Mouse (Mus musculus): ENCODE measurements around the gene Tmem255b. TPM values are rescaled to one million over a fixed set of nuclear protein-coding genes. Genes with fewer than 3 reads are reported as not detected.
A peak's percentile ranks its signal among the peaks of the same experiment; 100 is the strongest.

Tmem255b gene
- polyA plus RNA-seq, 1 experiment from 2014 or later = not detected

DNA sequence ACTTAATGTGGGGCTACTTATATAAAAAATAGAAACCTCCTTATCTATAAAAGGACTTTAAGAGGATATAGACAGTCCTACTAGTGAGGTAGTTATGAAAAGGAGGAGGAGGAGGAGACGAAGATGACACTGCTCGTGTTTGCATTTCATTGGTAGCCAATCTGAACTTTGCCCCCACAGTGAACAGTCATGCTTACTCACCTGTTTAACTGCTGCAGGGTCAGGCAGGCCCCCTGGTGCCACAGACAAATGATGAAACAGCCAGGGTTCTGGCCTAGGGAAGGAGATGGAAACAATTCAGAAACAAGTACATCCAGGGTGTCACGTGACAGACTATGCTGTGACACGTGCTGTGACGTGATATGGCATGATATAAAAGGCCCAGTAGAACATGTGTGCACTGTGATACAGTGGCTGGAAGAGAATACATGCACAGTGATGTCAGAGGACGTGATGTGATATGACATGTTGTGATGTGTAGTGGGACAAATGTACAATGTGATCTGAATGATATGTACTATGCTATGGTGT is 16.8 kb downstream of the Tmem255b start:
- H3K36me3 ChIP-seq = no peaks in the 10 kb centered on the region
- no peak overlapping the region for H3K9ac ChIP-seq (replicated peaks)
- H3K4me3 ChIP-seq (replicated peaks) = no peak overlapping the region
- no peak overlapping the region for H3K4me2 ChIP-seq (replicated peaks)
- no peaks in the 10 kb centered on the region for H3K9me3 ChIP-seq
- no peak for ATAC-seq
- H3K27ac ChIP-seq = no peak overlapping the region
- H3K27me3 ChIP-seq = 0 out of 2 replicates have a peak, but pooled peaks cover 3% of the 10 kb centered on the region
- peaks cover 10% of the 10 kb centered on the region for H3K4me1 ChIP-seq (replicated peaks)
- WGBS = 73% methylated on average over 6 of the region's 6 CpGs

GRCm38 (mm10) chr8:13454341-13455113 is 19.5 kb downstream of the Tmem255b start:
- H3K4me1 ChIP-seq (replicated peaks) = peaks cover 10% of the 10 kb centered on the region
- no peaks in the 10 kb centered on the region for H3K9me3 ChIP-seq
- H3K9ac ChIP-seq (replicated peaks) = no peak overlapping the region
- H3K4me2 ChIP-seq (replicated peaks) = no peak overlapping the region
- H3K4me3 ChIP-seq (replicated peaks) = no peak overlapping the region
- ATAC-seq = peak; percentile 79
- 0 out of 2 replicates have a peak, but pooled peaks cover 3% of the 10 kb centered on the region for H3K27me3 ChIP-seq
- H3K27ac ChIP-seq = no peak overlapping the region
- H3K36me3 ChIP-seq = no peaks in the 10 kb centered on the region
- 61% methylated on average over 8 of the region's 8 CpGs for WGBS

- 0 out of 2 replicates have a peak, but pooled peaks cover 3% of the 10 kb centered on the region for H3K27me3 ChIP-seq
- no peak overlapping the region for H3K4me2 ChIP-seq (replicated peaks)
- no peak overlapping the region for H3K4me3 ChIP-seq (replicated peaks)
- 34% methylated on average over 2 of the region's 2 CpGs for WGBS
- no peaks in the 10 kb centered on the region for H3K9me3 ChIP-seq
- no peak overlapping the region for H3K9ac ChIP-seq (replicated peaks)
- no peak overlapping the region for H3K27ac ChIP-seq
- H3K4me1 ChIP-seq (replicated peaks) = peaks cover 10% of the 10 kb centered on the region
- ATAC-seq = peak; percentile 71; the same call in 1 of the 2 replicates
- no peaks in the 10 kb centered on the region for H3K36me3 ChIP-seq
Measured at GRCm38 (mm10) chr8:13455295-13455694, 20.3 kb downstream of the Tmem255b start.

DNA sequence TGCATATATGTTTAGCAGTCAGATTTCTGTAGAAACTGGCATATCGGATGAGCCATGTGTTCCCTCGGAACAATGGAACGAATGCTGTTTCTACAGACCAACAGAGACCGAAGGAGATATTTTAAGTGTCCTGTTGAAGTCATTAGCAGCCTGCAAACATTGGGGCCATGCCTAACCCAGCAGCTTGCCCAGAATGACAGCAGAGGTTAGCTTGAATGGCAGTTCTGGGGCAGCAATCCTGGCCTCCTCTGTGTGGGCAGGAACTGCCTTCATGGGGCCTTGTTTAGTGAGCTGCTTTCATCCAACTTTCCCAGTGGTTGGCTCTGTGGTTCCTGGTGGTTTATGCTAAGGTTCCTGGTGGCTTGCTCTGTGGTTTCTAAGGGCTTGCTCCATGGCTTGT is 24.4 kb downstream of the Tmem255b start:
- H3K36me3 ChIP-seq = no peaks in the 10 kb centered on the region
- H3K27ac ChIP-seq = no peak overlapping the region
- H3K4me2 ChIP-seq (replicated peaks) = no peak overlapping the region
- WGBS = 95% methylated on average over 4 of the region's 4 CpGs
- H3K9me3 ChIP-seq = no peaks in the 10 kb centered on the region
- H3K4me3 ChIP-seq (replicated peaks) = no peak overlapping the region
- no peak overlapping the region for H3K9ac ChIP-seq (replicated peaks)
- ATAC-seq = no peak
- H3K4me1 ChIP-seq (replicated peaks) = peaks cover 8% of the 10 kb centered on the region
- H3K27me3 ChIP-seq = no peaks in the 10 kb centered on the region

DNA sequence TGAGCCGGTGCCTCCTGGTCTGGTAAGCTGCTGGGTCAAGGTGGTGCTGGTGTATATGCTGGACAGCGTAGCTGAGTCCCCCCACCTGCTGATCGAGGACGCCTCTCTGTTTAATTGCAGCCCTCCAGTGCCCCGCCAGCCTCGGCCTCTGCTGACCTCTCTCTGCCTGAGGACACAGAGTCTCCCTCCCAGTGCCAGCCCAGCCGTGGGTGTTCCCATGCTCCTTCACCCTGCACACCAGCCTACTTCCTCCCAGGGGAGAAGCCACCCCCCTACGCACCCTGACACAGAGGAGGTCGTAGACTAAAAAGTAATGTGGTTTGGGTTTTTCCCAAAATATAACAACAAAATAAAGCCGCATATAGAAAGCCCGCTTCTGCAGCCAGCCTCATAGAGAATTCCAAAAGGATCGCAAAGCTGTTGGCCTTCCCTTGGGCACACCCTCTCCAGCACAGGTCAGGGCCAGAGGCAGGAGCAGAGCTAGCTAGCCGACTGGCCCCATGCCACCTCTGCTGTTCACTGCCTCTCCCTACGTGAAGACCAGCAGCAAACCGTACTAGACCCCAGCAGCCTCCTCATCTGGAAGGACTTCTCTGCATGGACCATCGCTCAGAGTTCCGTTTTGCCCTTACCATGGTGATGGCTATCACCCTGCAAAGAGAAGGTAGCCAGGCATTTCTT is 26.2 kb downstream of the Tmem255b start:
- H3K4me3 ChIP-seq (replicated peaks) = no peak overlapping the region
- H3K27ac ChIP-seq = no peak overlapping the region
- no peaks in the 10 kb centered on the region for H3K9me3 ChIP-seq
- no peaks in the 10 kb centered on the region for H3K36me3 ChIP-seq
- H3K4me1 ChIP-seq (replicated peaks) = no peaks in the 10 kb centered on the region
- 82% methylated on average over 17 of the region's 17 CpGs for WGBS
- no peak for ATAC-seq
- H3K27me3 ChIP-seq = no peaks in the 10 kb centered on the region
- no peak overlapping the region for H3K4me2 ChIP-seq (replicated peaks)
- H3K9ac ChIP-seq (replicated peaks) = no peak overlapping the region

DNA sequence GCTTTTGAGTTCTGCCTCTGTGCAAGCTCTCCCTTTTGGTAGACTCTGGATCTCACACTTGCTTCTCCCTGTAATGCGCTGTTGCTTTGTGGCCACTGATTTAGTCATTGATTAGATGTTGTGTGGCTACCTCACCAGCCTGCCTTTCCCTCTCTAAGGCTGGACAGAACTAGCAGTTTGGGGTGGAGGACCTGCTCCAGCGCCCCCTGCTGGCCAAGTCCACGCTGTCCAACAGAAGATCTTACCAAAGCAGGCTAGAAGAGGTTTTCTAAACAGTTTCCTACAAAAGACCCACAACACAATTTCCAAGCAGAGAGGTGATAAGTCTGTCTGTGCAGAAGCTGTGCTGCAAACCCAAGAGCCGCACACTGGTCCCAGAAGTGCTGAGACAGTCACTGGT is 26.9 kb downstream of the Tmem255b start:
- Histone ChIP-seq H3K9me3 (no peaks in the 10 kb centered on the region), H3K27me3 (no peaks in the 10 kb centered on the region), H3K27ac (no peak overlapping the region), H3K4me3 (replicated peaks) (no peak overlapping the region), H3K4me1 (replicated peaks) (no peaks in the 10 kb centered on the region), H3K36me3 (no peaks in the 10 kb centered on the region), H3K9ac (replicated peaks) (no peak overlapping the region), H3K4me2 (replicated peaks) (no peak overlapping the region)
- 46% methylated on average over 4 of the region's 4 CpGs for WGBS
- ATAC-seq = no peak

DNA sequence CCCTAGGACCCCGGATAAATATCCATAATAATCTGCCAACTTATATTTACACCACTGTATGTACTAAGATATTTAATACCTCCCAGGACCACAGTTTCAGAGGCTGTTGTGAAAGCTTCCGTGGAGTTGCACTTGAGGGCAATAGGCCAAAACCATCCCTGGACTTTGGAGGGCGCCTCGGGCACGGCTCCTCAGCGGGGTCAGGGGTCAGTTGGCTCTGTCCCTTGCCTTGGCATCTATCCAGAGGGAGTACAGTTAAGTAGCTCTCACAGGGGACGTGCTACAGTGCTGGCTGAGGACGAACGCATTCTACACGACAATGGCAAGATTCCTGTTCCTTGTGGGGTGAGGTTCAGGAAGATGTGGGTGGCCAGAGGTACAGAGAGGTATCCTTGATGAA is 27.4 kb downstream of the Tmem255b start:
- WGBS = 87% methylated on average over 10 of the region's 10 CpGs
- Histone ChIP-seq H3K4me3 (replicated peaks) (no peak overlapping the region), H3K36me3 (no peaks in the 10 kb centered on the region), H3K4me1 (replicated peaks) (no peaks in the 10 kb centered on the region), H3K9me3 (no peaks in the 10 kb centered on the region), H3K27ac (no peak overlapping the region), H3K9ac (replicated peaks) (no peak overlapping the region), H3K27me3 (no peaks in the 10 kb centered on the region), H3K4me2 (replicated peaks) (no peak overlapping the region)
- ATAC-seq = no peak

DNA sequence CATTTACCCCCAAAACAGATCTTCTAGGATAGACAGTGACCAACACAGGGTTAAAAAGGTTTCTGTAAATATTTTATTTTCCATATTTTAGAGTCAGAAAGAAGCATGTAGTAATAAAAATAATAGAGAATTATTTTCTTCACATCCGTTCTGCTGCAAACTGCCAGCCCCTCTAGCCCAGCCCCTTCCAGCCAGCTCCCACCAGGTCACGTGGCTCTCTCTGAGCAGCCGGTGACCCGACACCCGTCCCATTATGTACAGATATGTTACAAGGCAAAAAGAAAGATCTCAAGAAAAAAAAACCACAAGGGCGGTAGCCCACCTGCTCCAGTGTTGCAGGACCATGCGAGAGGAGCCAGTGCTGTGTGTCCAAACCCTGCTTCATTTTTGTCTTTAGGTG is 30.3 kb downstream of the Tmem255b start:
- H3K9ac ChIP-seq (replicated peaks) = no peak overlapping the region
- H3K27me3 ChIP-seq = no peaks in the 10 kb centered on the region
- no peak for ATAC-seq
- no peak overlapping the region for H3K27ac ChIP-seq
- H3K36me3 ChIP-seq = no peaks in the 10 kb centered on the region
- no peak overlapping the region for H3K4me3 ChIP-seq (replicated peaks)
- H3K4me2 ChIP-seq (replicated peaks) = no peak overlapping the region
- WGBS = 71% methylated on average over 7 of the region's 7 CpGs
- no peaks in the 10 kb centered on the region for H3K4me1 ChIP-seq (replicated peaks)
- no peaks in the 10 kb centered on the region for H3K9me3 ChIP-seq

GRCm38 (mm10) chr8:13466989-13467388 is 32.0 kb downstream of the Tmem255b start:
- 69% methylated on average over 5 of the region's 5 CpGs for WGBS

DNA sequence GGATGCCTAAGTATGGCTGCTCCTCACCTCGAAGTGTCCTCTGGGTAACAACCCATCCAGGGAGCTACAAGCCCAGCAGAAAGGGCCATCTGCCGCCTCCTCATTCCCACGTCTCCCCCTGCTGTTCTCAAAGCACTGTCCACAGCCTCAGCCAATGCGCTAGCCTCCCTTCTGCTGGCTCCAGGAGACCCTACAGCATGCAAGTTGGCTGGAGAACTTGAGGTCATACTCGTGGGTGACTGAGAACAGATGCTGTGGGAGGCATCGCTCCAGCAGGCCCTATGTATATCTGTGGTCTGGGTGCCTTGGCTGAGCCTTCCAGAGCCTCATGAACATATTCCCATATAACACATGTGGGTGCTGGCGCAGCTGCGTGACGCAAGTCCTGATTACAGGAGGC is 33.7 kb downstream of the Tmem255b start:
- no peaks in the 10 kb centered on the region for H3K9me3 ChIP-seq
- no peak overlapping the region for H3K4me3 ChIP-seq (replicated peaks)
- no peaks in the 10 kb centered on the region for H3K36me3 ChIP-seq
- no peak for ATAC-seq
- H3K4me2 ChIP-seq (replicated peaks) = no peak overlapping the region
- WGBS = 84% methylated on average over 9 of the region's 9 CpGs
- H3K4me1 ChIP-seq (replicated peaks) = no peaks in the 10 kb centered on the region
- H3K27me3 ChIP-seq = no peaks in the 10 kb centered on the region
- H3K27ac ChIP-seq = no peak overlapping the region
- no peak overlapping the region for H3K9ac ChIP-seq (replicated peaks)

More at GRCm38 (mm10) chr8:13466989-13467388, 32.0 kb downstream of the Tmem255b start:
- no peak overlapping the region for H3K27ac ChIP-seq
- no peaks in the 10 kb centered on the region for H3K36me3 ChIP-seq
- no peaks in the 10 kb centered on the region for H3K9me3 ChIP-seq
- ATAC-seq = no peak
- H3K9ac ChIP-seq (replicated peaks) = no peak overlapping the region
- H3K4me1 ChIP-seq (replicated peaks) = no peaks in the 10 kb centered on the region
- H3K4me2 ChIP-seq (replicated peaks) = no peak overlapping the region
- no peak overlapping the region for H3K4me3 ChIP-seq (replicated peaks)
- no peaks in the 10 kb centered on the region for H3K27me3 ChIP-seq

DNA sequence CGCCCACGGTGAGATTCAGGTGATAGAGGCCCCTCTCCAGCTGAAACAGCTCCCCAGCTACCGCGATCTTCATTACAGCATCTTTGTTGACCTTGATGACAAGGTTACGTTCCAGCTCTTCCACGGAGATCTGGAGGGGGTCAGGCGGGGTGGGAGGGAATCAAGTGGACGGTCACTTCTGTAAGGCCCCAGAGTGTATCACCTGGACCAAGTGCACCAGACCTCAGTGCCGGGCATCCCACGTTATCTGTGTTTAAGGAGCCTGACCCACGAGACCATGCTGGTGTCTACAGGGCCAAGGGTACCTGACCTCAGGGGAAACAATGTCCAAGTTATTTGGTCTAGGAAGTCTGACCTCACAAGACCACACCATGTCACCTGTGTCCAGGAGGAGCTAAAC is 36.5 kb downstream of the Tmem255b start:
- 88% methylated on average over 11 of the region's 11 CpGs for WGBS
- Histone ChIP-seq H3K27ac (no peak overlapping the region), H3K36me3 (no peaks in the 10 kb centered on the region), H3K4me1 (replicated peaks) (no peaks in the 10 kb centered on the region), H3K4me2 (replicated peaks) (no peak overlapping the region), H3K9me3 (no peaks in the 10 kb centered on the region), H3K4me3 (replicated peaks) (no peak overlapping the region), H3K9ac (replicated peaks) (no peak overlapping the region), H3K27me3 (no peaks in the 10 kb centered on the region)
- no peak for ATAC-seq

DNA sequence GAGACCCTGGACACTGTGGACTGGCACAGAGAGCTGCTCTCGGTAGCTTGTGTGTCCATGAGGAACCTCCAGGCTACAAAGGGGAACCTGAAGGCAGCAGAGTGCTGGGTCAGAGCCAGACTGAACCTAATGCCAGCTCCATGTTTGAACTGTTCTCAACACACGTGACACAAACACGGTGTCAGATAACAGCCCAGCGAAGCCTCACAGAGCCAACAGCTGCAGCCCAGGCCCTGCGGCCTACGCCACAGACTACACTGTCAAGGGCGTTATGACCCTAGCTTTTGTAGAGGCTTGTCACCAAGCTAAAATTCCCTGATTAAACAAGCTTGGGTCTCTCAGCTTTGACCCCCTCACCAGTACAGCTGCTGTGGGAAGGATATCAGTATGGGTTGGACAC is 37.3 kb downstream of the Tmem255b start:
- Histone ChIP-seq H3K27me3 (no peaks in the 10 kb centered on the region), H3K36me3 (no peaks in the 10 kb centered on the region), H3K4me2 (replicated peaks) (no peak overlapping the region), H3K4me1 (replicated peaks) (no peaks in the 10 kb centered on the region), H3K27ac (no peak overlapping the region), H3K9ac (replicated peaks) (no peak overlapping the region), H3K9me3 (no peaks in the 10 kb centered on the region), H3K4me3 (replicated peaks) (no peak overlapping the region)
- 81% methylated on average over 7 of the region's 7 CpGs for WGBS
- ATAC-seq = no peak
